Mouse (Mus musculus) small intestine, adult 2 months (tissue): ENCODE measurements around the gene Gak. TPM values are rescaled to one million over a fixed set of nuclear protein-coding genes. Genes with fewer than 3 reads are reported as not detected.

Experiments used
- H3K27ac ChIP-seq: fragments of 200-500 bp; 2 replicates; pipeline ENCODE4 v1.5.1; 2012; ENCODE audit warnings: low read depth, low read length, control low read depth, inconsistent platforms; ENCODE audit not compliant: insufficient read depth
- H3K27me3 ChIP-seq: fragments of 200-500 bp; 2 replicates; pipeline ENCODE4 v1.6.1; 2012; ENCODE audit warnings: mild to moderate bottlenecking, moderate library complexity, low read length, inconsistent platforms; ENCODE audit not compliant: control insufficient read depth, insufficient read depth
- H3K36me3 ChIP-seq: fragments of 200-500 bp; 2 replicates; pipeline ENCODE4 v1.6.1; 2012; ENCODE audit warnings: mild to moderate bottlenecking, low read length, control low read depth, inconsistent platforms; ENCODE audit not compliant: control insufficient read depth, insufficient read depth
- H3K4me1 ChIP-seq: fragments of 200-500 bp; 2 replicates; pipeline ENCODE4 v1.6.1; 2012; ENCODE audit warnings: low read length, inconsistent platforms, mixed read lengths; ENCODE audit not compliant: control insufficient read depth, insufficient read depth, insufficient read length
- H3K4me3 ChIP-seq: fragments of 200-500 bp; 2 replicates; pipeline ENCODE4 v1.5.1; 2012; ENCODE audit warnings: low read depth, mild to moderate bottlenecking, control low read depth, inconsistent platforms, low read length, moderate library complexity
- CTCF ChIP-seq: fragments of 200-500 bp; IDR thresholded peaks from 2 replicates; pipeline ENCODE4 v1.5.1; 2012; ENCODE audit warnings: low read depth, mild to moderate bottlenecking, control low read depth, inconsistent platforms, low read length, moderate library complexity, mixed read lengths; ENCODE audit not compliant: insufficient replicate concordance, insufficient read length; ENCODE audit errors: extremely low read depth
- POLR2A ChIP-seq: fragments of 200-500 bp; IDR thresholded peaks from 2 replicates; pipeline ENCODE4 v1.6.1; 2012; ENCODE audit warnings: low read depth, mild to moderate bottlenecking, control low read depth, inconsistent platforms, low read length, moderate library complexity
- WGBS: fragments of 180-500 bp; shearing (Covaris S2); methylation state at CpG from one replicate; pipeline ENCODE4 v1.1.7; 2018; 5-methylcytosine and 5-hydroxymethylcytosine counted together
- polyA plus RNA-seq: library from polyadenylated mRNA; depleted of rRNA; stranded (reverse); fragments of >200 nt; gene quantifications from 2 replicates; pipeline ENCODE4 v1.2.3, GENCODE M21; 2012

Gene Gak
- polyA plus RNA-seq, 1 experiment, result 152 TPM

GRCm38 (mm10) chr5:108655891-108656650 is 26.5 kb upstream of the Gak start:
- TF ChIP-seq CTCF (no peak), POLR2A (no peak)
- peaks cover 23% of the 10 kb centered on the region for H3K4me1 ChIP-seq
- no peak overlapping the region for H3K27ac ChIP-seq
- H3K36me3 ChIP-seq, result peaks cover 68% of the 10 kb centered on the region
- 95% methylated on average over 15 of the region's 15 CpGs for WGBS
- H3K4me3 ChIP-seq, result no peak overlapping the region
- no peaks in the 10 kb centered on the region for H3K27me3 ChIP-seq

GRCm38 (mm10) chr5:108655381-108655780 is 25.8 kb upstream of the Gak start:
- no peaks in the 10 kb centered on the region for H3K27me3 ChIP-seq
- H3K4me1 ChIP-seq, result peaks cover 23% of the 10 kb centered on the region
- peaks cover 73% of the 10 kb centered on the region for H3K36me3 ChIP-seq
- H3K27ac ChIP-seq, result no peak overlapping the region
- TF ChIP-seq CTCF (no peak), POLR2A (no peak)
- WGBS, result 97% methylated on average over 9 of the region's 9 CpGs
- no peak overlapping the region for H3K4me3 ChIP-seq

DNA sequence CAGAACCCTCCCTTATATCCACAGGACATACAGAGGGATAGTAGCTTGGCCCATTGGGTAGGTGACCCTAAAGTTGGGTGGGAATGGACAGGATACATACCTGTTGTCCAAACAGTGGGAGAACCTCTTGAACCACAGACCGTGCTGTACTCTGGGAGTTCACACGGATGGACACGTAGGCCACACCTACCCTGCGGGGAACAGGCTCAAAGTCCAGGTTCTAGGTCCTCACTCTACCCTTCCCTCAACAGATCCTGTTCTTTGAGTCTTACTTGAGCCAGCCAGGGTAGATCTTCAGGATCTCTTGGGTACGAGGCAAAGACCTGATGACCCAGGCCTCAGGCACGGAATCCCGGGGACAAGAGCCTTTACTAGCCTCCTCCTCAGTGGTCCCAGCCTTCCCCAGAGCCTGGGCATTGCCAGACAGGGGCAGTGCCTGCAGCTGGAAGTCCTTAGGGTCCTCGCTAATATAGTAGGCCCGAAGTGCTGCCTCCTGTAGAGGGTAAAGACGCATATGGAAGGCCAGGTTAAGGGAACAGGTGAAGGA is 25.0 kb upstream of the Gak start:
- Histone ChIP-seq H3K27ac (peak overlapping the region; percentile 56), H3K27me3 (no peaks in the 10 kb centered on the region), H3K36me3 (peaks cover 81% of the 10 kb centered on the region), H3K4me3 (no peak overlapping the region), H3K4me1 (peaks cover 21% of the 10 kb centered on the region; the same call in 1 of the 2 replicates)
- WGBS, result 62% methylated on average over 10 of the region's 10 CpGs
- TF ChIP-seq CTCF, result no peak
- no peak for TF ChIP-seq POLR2A

DNA sequence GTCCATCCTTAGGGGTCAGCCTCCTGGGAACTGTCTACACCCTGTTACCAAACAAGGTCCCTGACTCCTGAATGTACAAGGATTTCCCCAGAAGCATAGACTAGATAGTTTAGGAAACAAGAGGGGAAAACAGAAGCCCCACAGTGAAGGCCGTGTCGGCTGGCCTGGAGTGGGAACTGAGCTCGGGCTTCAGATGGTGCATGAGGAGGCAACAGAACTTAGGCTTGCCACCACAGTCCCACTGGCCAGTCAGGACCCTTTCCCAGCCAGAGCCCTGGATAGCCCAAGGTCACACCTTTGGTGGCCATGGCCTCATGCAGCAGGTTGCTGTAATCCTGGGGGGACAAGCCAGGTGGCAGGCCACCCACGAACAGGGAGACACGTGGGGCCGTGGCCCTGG is 23.8 kb upstream of the Gak start:
- Histone ChIP-seq H3K4me3 (no peak overlapping the region), H3K4me1 (peaks cover 17% of the 10 kb centered on the region; the same call in 1 of the 2 replicates), H3K36me3 (peaks cover 92% of the 10 kb centered on the region), H3K27ac (no peak overlapping the region), H3K27me3 (no peaks in the 10 kb centered on the region)
- TF ChIP-seq POLR2A, result no peak
- no peak for TF ChIP-seq CTCF
- 95% methylated on average over 6 of the region's 6 CpGs for WGBS

DNA sequence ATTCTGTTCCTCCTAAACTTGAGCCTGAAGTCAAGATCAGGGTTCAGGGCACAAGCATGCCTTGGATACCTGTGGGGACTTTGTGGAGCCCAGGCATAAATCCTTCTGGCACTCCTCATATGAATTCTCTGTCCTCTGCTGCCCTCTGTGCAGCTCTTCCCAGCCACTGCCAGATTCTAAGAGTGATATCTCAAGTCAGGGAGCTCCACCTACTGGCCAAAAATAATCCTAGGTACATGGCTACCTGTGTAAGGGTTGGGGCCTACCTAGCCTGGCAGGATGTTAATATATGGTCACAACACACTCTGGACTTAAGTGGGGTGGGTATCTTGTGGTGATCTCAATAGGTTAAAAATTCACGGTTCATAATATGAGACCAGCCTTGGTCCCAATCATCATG is 22.3 kb upstream of the Gak start:
- Histone ChIP-seq H3K4me3 (no peak overlapping the region), H3K27me3 (no peaks in the 10 kb centered on the region), H3K36me3 (peaks cover 92% of the 10 kb centered on the region), H3K4me1 (peaks cover 12% of the 10 kb centered on the region; the same call in 1 of the 2 replicates), H3K27ac (no peak overlapping the region)
- 58% methylated on average over 1 of the region's 1 CpGs for WGBS
- TF ChIP-seq POLR2A (no peak), CTCF (peak; percentile 59; the same call in 1 of the 2 replicates)

DNA sequence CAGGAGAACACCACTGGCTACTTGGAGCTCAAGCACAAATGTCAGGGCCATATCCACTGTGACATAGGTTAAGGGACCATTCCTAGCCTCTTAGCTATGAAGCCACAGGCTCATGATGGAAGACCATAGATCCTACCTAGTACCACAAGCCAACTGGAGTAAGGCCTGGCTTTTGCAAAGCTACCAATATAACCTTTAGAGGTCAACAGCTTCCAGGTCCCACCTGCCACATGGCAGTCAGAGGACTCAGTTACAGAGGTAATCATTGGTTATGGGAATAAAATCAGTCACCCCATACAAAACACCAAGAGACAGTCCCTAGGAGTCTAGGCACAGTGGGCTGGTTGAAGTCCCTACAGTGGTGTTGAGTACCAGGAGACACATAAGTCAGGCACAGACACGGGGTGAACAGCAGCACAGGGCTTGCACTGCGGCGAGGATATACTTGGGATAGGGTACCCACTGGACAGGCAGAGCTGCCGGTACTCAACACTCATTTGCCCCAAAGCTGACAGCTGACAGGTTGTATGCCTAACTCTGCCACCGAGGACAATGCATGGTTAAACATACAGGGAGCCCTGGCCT is 21.7 kb upstream of the Gak start:
- Histone ChIP-seq H3K36me3 (peaks cover 89% of the 10 kb centered on the region), H3K4me3 (no peak overlapping the region), H3K27ac (no peak overlapping the region), H3K27me3 (no peaks in the 10 kb centered on the region), H3K4me1 (peaks cover 12% of the 10 kb centered on the region; the same call in 1 of the 2 replicates)
- TF ChIP-seq CTCF (no peak), POLR2A (no peak)
- 80% methylated on average over 5 of the region's 5 CpGs for WGBS

DNA sequence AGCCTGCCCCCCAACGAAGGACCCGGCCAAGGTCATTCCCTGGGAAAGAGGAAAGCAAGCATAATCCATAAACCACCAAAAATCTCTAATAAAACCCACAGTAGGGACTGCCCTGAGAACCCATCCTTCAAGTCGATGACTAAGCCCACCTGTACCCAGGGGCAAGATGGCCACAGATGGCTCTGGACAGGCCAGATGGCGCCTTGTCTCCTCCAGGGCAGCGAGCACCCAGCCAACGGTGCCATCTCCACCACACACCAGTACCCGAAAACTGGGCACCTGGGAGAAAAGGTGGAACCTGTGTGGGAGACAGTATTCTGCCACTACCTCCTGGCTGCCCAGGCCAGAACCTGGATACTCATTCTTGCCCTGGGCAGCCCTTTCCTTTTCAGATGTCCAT is 20.8 kb upstream of the Gak start:
- Histone ChIP-seq H3K27ac (no peak overlapping the region), H3K4me1 (peaks cover 12% of the 10 kb centered on the region; the same call in 1 of the 2 replicates), H3K27me3 (no peaks in the 10 kb centered on the region), H3K36me3 (peaks cover 85% of the 10 kb centered on the region), H3K4me3 (no peak overlapping the region)
- TF ChIP-seq POLR2A (no peak), CTCF (no peak)
- 89% methylated on average over 7 of the region's 7 CpGs for WGBS
